Mouse (Mus musculus) midbrain, embryonic 14.5 days (tissue): Measurements from ENCODE around the gene Plscr5. TPM values are rescaled to one million over a fixed set of nuclear protein-coding genes. Genes with fewer than 3 reads are reported as not detected.
"Not testable (repeated sequence)": the region's sequence is repeated elsewhere in the genome, so short reads cannot be mapped to it uniquely, and the experiment has no call there.

Source experiments
- ATAC-seq: fragments of 200-750 bp; cut with Nextera tagmentation; 2 replicates; pipeline ENCODE4 v1.8.0; 2017; ENCODE audit warnings: moderate number of reproducible peaks, moderate library complexity; ENCODE audit not compliant: low FRiP score, low TSS enrichment
- DNase-seq: peaks from one replicate; pipeline ENCODE4 v3.0.0-alpha.2; 2015
- H3K27ac ChIP-seq: fragments of 300-500 bp; sonication (generic); replicated peaks from 2 replicates; pipeline ENCODE4 v1.5.1; 2014; ENCODE audit warnings: mild to moderate bottlenecking, low read depth, low read length, moderate library complexity
- H3K27me3 ChIP-seq: fragments of 300-500 bp; sonication (generic); 2 replicates; pipeline ENCODE4 v1.6.1; 2014; ENCODE audit warnings: low read length, control low read depth, mixed read lengths; ENCODE audit not compliant: control insufficient read depth, insufficient read depth
- H3K36me3 ChIP-seq: fragments of 300-500 bp; sonication (generic); 2 replicates; pipeline ENCODE4 v1.6.1; 2014; ENCODE audit warnings: low read length, control low read depth; ENCODE audit not compliant: control insufficient read depth, insufficient read depth
- H3K4me1 ChIP-seq: fragments of 300-500 bp; sonication (generic); 2 replicates; pipeline ENCODE4 v1.6.1; 2014; ENCODE audit warnings: mild to moderate bottlenecking, antibody characterized with exemption, low read length, control low read depth; ENCODE audit not compliant: control insufficient read depth, insufficient read depth
- H3K4me2 ChIP-seq: fragments of 300-500 bp; sonication (generic); 2 replicates; pipeline ENCODE4 v1.6.1; 2014; ENCODE audit warnings: mild to moderate bottlenecking, low read length, moderate library complexity
- H3K4me3 ChIP-seq: fragments of 300-500 bp; sonication (generic); replicated peaks from 2 replicates; pipeline ENCODE4 v1.5.1; 2014; ENCODE audit warnings: low read depth, low read length
- H3K9ac ChIP-seq: fragments of 300-500 bp; sonication (generic); replicated peaks from 2 replicates; pipeline ENCODE4 v1.6.1; 2014; ENCODE audit warnings: mild to moderate bottlenecking, low read length, moderate library complexity
- H3K9me3 ChIP-seq: fragments of 300-500 bp; sonication (generic); 2 replicates; pipeline ENCODE4 v1.6.1; 2016; ENCODE audit warnings: low read length, control low read depth, mixed read lengths; ENCODE audit not compliant: control insufficient read depth
- WGBS: fragments of 180-500 bp; shearing (Covaris S2); extraction: QIAGEN DNeasy Blood & Tissue Kit; methylation state at CpG from one replicate; pipeline ENCODE4 v1.1.7; 2014; 5-methylcytosine and 5-hydroxymethylcytosine counted together
- polyA plus RNA-seq: library from polyadenylated mRNA; unstranded; fragments of >200 nt; fragmentation: Nextera tagmentation; extraction: Ambion mirVana; gene quantifications from 2 replicates; pipeline ENCODE4 v1.2.1, GENCODE M21; 2014

Plscr5 gene
- 0.36 and 0.47 TPM in 2 replicates for polyA plus RNA-seq

DNA sequence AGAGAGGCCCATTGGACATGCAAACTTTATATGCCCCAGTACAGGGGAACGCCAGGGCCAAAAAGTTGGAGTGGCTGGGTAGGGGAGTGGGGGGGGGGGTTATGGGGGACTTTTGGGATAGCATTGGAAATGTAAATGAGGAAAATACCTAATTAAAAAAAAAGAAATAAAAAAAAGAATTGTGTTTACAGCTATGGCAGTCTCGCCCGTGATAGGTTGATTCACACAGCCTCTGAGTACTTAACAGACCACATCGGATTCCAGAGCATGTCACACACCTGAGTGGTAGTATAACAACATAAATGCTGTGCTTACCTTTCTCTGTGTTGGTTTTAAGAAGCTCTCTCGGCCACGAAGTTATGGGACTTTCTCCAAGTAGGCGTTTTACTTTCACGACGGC is at the start of gene Plscr5:
TSS of gene Plscr5 (plus strand) at position 301 of the 400 bp plus-strand sequence.
- WGBS = 75% methylated on average over 9 of the region's 9 CpGs
- not testable (repeated sequence) for DNase-seq, H3K27ac ChIP-seq, H3K9me3 ChIP-seq, H3K27me3 ChIP-seq, H3K36me3 ChIP-seq, H3K9ac ChIP-seq, H3K4me1 ChIP-seq, ATAC-seq, H3K4me3 ChIP-seq, H3K4me2 ChIP-seq

DNA sequence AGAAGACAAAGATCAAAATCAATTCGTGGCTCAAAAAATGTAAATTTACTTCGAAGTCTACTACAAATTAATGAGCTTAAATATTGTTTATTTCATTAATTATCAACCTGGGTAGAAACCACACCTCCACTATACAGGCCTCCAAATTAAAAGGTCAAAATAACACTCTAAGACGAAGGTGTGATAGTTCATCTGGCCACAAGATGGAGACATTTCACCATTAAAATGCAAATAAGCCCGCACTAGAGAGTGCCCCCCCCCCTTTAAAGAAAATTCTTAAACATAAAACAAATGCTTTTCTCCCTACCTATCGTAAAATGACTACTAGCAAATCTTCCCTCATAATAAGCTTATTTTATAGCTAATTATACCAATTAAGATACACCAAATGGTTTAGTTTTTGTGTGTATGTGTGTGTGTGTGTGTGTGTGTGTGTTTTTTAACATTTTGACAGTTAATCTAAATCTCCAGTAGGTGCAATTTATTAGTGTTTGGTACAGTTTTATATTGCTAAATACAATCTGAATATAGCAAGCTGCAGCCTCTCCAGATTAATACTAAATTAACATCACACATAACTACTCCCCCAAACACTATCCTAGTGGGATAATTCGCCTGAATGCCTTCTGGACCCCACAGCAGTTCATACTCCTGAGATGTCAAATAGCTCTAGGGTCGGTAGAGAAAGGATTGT is 45.0 kb upstream of the Plscr5 start:
- WGBS = 20% methylated on average over 7 of the region's 7 CpGs
- Histone ChIP-seq H3K9ac (no peak overlapping the region), H3K4me2 (no peak overlapping the region), H3K9me3 (no peaks in the 10 kb centered on the region), H3K36me3 (no peaks in the 10 kb centered on the region), H3K4me3 (no peak overlapping the region), H3K4me1 (no peaks in the 10 kb centered on the region), H3K27me3 (no peaks in the 10 kb centered on the region), H3K27ac (no peak overlapping the region)
- ATAC-seq (peak; percentile 83), DNase-seq (peak; percentile 84)

DNA sequence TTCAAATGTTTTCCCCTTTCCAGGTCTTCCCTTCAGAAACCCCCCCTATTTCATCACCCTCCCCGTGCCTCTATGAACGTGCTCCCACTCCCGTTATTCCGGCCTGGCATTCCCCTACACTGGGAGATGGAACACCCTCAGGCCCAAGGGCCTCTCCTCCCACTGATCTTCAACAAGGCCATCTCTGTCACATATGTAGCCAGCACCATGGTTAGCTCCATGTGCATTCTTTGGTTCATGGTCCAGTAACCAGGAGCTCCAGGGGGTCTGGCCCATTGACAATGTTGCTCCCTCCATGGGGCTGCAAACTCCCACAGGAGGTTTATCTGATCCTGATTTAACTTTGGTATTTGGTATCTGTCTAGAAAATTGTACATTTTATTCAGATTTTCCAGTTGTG is 30.5 kb upstream of the Plscr5 start:
- H3K9me3 ChIP-seq = no peaks in the 10 kb centered on the region
- no peak overlapping the region for H3K4me2 ChIP-seq
- H3K27me3 ChIP-seq = no peaks in the 10 kb centered on the region
- WGBS = 59% methylated on average over 4 of the region's 4 CpGs
- no peaks in the 10 kb centered on the region for H3K36me3 ChIP-seq
- no peak overlapping the region for H3K9ac ChIP-seq
- H3K27ac ChIP-seq = no peak overlapping the region
- ATAC-seq (no peak), DNase-seq (no peak)
- no peaks in the 10 kb centered on the region for H3K4me1 ChIP-seq
- no peak overlapping the region for H3K4me3 ChIP-seq

DNA sequence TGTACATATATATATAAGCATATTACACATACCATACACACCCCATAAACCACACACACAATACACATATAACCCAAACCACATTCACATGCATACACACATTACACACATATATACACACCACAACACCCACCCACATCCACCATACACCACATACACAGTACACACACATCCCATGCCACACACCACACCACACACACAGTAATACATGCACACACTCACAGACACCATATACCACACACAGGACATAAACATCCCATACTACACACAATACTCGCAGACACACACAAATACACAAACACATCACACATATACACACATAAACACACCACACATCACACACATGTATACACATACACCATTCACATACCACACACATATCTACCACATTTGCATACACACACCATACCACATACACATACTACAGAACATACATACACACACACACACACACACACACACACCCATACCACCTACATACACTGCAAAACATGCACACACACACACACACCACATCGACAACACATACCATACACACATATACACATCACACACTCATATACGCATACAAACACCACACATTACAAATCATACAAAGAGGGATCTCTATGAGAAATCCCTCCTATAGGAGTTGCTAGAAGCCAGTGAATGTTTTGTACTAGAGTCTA is 19.3 kb upstream of the Plscr5 start:
- 93% methylated on average over 3 of the region's 3 CpGs for WGBS
- no peaks in the 10 kb centered on the region for H3K36me3 ChIP-seq
- DNase-seq = no peak
- H3K4me2 ChIP-seq = no peak overlapping the region
- H3K27me3 ChIP-seq = no peaks in the 10 kb centered on the region
- peak; percentile 59 for ATAC-seq
- H3K4me1 ChIP-seq = peaks cover 22% of the 10 kb centered on the region
- no peak overlapping the region for H3K4me3 ChIP-seq
- no peaks in the 10 kb centered on the region for H3K9me3 ChIP-seq
- no peak overlapping the region for H3K9ac ChIP-seq
- peak overlapping the region; percentile 61 for H3K27ac ChIP-seq

DNA sequence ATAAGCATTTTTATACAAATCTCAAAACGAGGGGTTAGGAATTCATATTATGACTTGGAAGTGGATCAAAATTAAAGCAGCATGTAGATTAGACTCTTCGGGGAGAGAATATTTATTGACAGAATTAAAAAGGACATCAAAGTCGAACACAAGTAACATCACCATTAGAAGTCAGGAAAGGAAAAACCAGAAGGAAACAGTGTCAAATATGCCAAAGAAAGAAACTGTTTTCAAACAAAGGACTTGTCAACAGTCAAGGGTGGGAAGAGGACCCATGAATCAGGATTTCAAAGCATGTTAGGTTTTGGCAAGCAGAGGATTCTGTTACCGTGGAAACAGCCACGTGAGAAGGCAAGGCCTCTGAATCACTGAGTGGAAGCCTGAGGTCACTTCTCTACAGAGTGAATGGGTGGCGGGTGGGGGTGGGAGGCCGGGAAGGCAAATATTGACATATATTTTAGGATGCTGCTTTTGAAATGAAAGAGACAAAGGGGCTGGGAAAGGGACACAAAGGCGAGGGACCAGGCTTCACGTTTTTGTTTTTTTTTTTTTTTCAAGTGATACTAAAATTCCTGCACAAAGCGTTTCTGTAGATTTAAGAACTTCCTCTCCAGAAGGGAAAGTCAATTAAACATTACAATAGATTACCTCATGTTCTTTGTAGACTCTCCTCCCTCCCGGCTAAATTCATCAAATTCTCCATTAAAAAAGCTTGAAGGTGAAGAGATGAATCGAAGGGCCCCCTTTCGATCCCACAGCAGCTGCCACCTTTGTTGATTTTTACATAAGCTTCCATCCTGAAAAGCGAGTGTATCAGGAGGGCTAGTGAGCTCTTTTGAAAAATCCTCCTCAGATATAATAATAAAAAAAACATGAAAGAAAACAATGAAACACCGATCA is 18.3 kb upstream of the Plscr5 start:
- ATAC-seq (peak; percentile 89), DNase-seq (peak; percentile 92)
- Histone ChIP-seq H3K4me2 (peak overlapping the region; percentile 40), H3K27me3 (no peaks in the 10 kb centered on the region), H3K4me3 (no peak overlapping the region), H3K4me1 (peaks cover 22% of the 10 kb centered on the region), H3K27ac (peak overlapping the region; percentile 83), H3K9ac (no peak overlapping the region), H3K36me3 (no peaks in the 10 kb centered on the region), H3K9me3 (no peaks in the 10 kb centered on the region)
- 7% methylated on average over 15 of the region's 15 CpGs for WGBS

DNA sequence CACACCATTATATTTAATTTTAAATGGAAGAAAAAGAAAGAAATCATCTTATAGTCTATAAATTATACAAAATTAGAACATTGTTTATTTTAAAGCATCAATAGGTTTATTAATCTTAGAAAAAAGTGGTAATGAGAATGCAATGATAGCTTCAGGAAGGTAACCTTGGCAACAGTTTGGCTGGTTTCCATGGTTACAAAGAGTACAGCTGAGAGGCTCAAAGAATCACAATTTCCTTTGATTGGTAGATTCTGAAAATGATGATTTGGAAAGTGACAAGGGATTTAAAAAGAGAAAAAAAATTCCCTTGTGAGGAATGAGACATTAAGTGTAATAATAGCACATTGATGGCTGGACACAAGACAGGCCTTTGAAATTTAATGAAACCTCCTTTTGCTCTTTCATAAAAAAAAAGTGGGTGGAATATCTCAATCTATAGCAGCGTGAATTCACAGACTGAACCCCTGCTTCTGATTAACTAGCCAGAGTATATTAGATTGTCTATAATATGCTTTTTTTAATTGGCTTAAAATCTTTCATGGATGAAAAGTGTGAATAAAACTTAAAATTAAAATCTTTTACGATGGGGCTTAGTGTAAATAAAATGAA is 13.8 kb upstream of the Plscr5 start:
- DNase-seq = peak; percentile 92
- H3K4me3 ChIP-seq = no peak overlapping the region
- no peak overlapping the region for H3K27ac ChIP-seq
- peak; percentile 74 for ATAC-seq
- WGBS = 31% methylated on average over 2 of the region's 2 CpGs
- no peak overlapping the region for H3K4me2 ChIP-seq
- no peaks in the 10 kb centered on the region for H3K36me3 ChIP-seq
- no peaks in the 10 kb centered on the region; the same call in 1 of the 2 replicates for H3K9me3 ChIP-seq
- H3K4me1 ChIP-seq = peaks cover 19% of the 10 kb centered on the region
- H3K9ac ChIP-seq = no peak overlapping the region
- no peaks in the 10 kb centered on the region for H3K27me3 ChIP-seq

DNA sequence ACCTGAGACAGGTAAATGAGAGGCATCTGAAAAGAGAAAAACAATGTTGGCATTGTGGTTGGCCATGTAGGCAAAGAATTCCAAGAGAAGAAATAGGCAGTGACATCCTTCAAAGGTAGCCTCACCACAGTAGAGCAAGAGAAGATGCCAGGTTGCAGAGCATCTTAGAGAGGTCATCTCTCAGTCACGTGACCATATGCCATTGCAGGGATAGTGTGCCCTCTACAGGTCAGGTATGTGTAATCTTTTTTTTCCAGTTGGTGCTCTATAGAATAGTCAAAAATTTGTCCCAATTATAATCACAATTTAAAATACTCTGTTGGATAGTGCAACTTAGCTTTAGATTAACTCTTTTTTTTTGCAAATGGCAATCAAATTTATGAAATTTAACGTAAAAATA is 1.4 kb upstream of the Plscr5 start:
- no peak overlapping the region for H3K9ac ChIP-seq
- WGBS = 90% methylated on average over 2 of the region's 2 CpGs

DNA sequence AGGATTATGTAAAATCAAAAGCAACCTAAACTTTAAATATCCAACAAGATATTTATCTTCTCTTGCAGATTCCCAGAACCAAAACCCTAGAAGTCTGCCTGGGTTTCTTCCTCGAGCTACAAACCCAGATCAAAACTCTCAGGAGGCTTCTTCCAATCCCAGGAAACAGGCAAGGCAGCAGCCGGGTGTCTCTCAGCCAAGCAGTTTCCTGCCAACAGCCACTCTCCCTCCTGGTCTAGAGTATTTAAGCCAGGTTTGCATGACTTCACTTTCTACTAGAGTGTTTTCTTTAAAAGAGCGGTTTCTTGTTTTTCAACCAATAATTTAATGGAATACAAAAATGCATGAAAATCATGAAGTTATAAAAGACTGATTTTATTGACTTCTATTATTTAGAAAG is 5.7 kb downstream of the Plscr5 start:
- no peak overlapping the region for H3K4me3 ChIP-seq
- WGBS = 73% methylated on average over 3 of the region's 3 CpGs
- DNase-seq (no peak), ATAC-seq (no peak)
- no peaks in the 10 kb centered on the region for H3K9me3 ChIP-seq
- H3K27ac ChIP-seq = no peak overlapping the region
- no peak overlapping the region for H3K9ac ChIP-seq
- H3K36me3 ChIP-seq = no peaks in the 10 kb centered on the region
- no peaks in the 10 kb centered on the region for H3K4me1 ChIP-seq
- H3K4me2 ChIP-seq = no peak overlapping the region
- H3K27me3 ChIP-seq = no peaks in the 10 kb centered on the region

More for the DNA sequence above, 1.4 kb upstream of the Plscr5 start:
- Histone ChIP-seq H3K27me3 (no peaks in the 10 kb centered on the region), H3K4me2 (no peak overlapping the region), H3K4me3 (no peak overlapping the region), H3K27ac (no peak overlapping the region), H3K9me3 (no peaks in the 10 kb centered on the region), H3K4me1 (no peaks in the 10 kb centered on the region), H3K36me3 (no peaks in the 10 kb centered on the region)
- DNase-seq (no peak), ATAC-seq (no peak)
